Mouse (Mus musculus): ENCODE data around the gene Sirpb1a. TPM values are rescaled to one million over a fixed set of nuclear protein-coding genes. Genes with fewer than 3 reads are reported as not detected.

Gene Sirpb1a
- polyA plus RNA-seq (2014; fragmentation: Illumina TruSeq; extraction: RNeasy Lipid Tissue Mini Kit (QIAGEN cat#74804); ENCODE audit: low replicate concordance), result 0.74 TPM

DNA sequence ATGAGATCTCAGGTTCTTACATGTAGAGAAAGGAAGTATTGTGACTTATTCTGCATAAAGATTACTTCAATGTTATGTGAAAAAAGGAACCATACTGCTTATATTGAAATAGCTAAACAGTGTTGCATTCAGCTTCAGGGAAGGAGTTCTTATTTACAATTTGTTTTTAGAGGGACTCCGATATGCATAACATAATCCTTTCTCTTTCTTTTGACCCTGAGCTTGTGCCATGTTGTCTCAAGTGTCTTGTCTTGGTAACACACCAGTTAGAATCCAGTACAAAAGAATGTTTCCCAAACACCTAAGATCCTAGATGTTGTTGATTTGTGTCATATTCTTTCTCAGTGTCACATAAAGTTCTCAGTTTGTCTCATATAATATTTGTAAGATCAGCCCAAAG lies at the start of gene Sirpb1a:
Gene Sirpb1a (minus strand): TSS at position 74 of the 400 bp plus-strand sequence.

GRCm38 (mm10) chr3:15332063-15332462 lies 94.3 kb downstream of the Sirpb1a start, which contains the start of gene Gm9733:
Gene Gm9733, minus strand, starts transcription at chr3:15332302.

Other genes with a start within 250 kb of the Sirpb1a start
- not detected for gene Gm9733, start 94.2 kb downstream of the Sirpb1a start, polyA plus RNA-seq (2014; fragmentation: Illumina TruSeq; extraction: RNeasy Lipid Tissue Mini Kit (QIAGEN cat#74804); ENCODE audit: low replicate concordance)
- 0.89 TPM for gene Sirpb1b, start 148.5 kb upstream of the Sirpb1a start, polyA plus RNA-seq (2014; fragmentation: Illumina TruSeq; extraction: RNeasy Lipid Tissue Mini Kit (QIAGEN cat#74804); ENCODE audit: low replicate concordance)